Comparison of ENCODE assay signal across 8 mouse cellular contexts in genomic region chr10:33904530-33905481, GRCm38 (mm10). TPM values are rescaled to one million over a fixed set of nuclear protein-coding genes. Genes with fewer than 3 reads are reported as not detected.
DNase-seq lines count a peak whose midpoint lies in the region; ATAC-seq lines count a peak whose summit lies in the region.

Rsph4a (plus strand) TSS chr10:33905111.

- ATAC-seq in heart, embryonic 15.5 days (replicated peaks; ENCODE audit: insufficient number of reproducible peaks, insufficient read depth, low FRiP score, low read depth): no peak
- peak; percentile 95 for ATAC-seq in neural tube, embryonic 13.5 days (ENCODE audit: low read depth)

- H3K4me1 ChIP-seq in heart, embryonic 15.5 days (replicated peaks): no peaks in the 10 kb centered on the region
- H3K4me1 ChIP-seq in neural tube, embryonic 13.5 days (replicated peaks): peaks cover 8% of the 10 kb centered on the region

- no peak within 1 kb of the TSS for H3K27ac ChIP-seq in heart, embryonic 15.5 days
- H3K27ac ChIP-seq in neural tube, embryonic 13.5 days (replicated peaks): no peak within 1 kb of the TSS

- H3K9me3 ChIP-seq in heart, embryonic 15.5 days (replicated peaks): no peaks in the 10 kb centered on the region
- no peaks in the 10 kb centered on the region for H3K9me3 ChIP-seq in neural tube, embryonic 13.5 days

- peak within 1 kb of the TSS; percentile 71 for H3K4me2 ChIP-seq in heart, embryonic 15.5 days
- peak within 1 kb of the TSS; percentile 65 for H3K4me2 ChIP-seq in neural tube, embryonic 13.5 days

- DNase-seq in gastrocnemius, postnatal 10 days: peak; percentile 7
- no peak for DNase-seq in gastrocnemius, adult 18-20 months (ENCODE audit: low spot score)
- DNase-seq in embryo, embryonic 9.5 days (ENCODE audit: extremely low spot score): peak; percentile 53
- peak; percentile 42 for DNase-seq in kidney, postnatal 14 days
- DNase-seq in liver: peak; percentile 27
- DNase-seq in spleen, postnatal 36 days (ENCODE audit: low spot score in 2 of 2): no peak

- peak within 1 kb of the TSS; percentile 40 for H3K9ac ChIP-seq in heart, embryonic 15.5 days
- peak within 1 kb of the TSS; percentile 45; the same call in 1 of the 2 replicates for H3K9ac ChIP-seq in neural tube, embryonic 13.5 days

- H3K36me3 ChIP-seq in heart, embryonic 15.5 days: no peaks in the 10 kb centered on the region
- no peaks in the 10 kb centered on the region for H3K36me3 ChIP-seq in neural tube, embryonic 13.5 days

- H3K27me3 ChIP-seq in heart, embryonic 15.5 days: no peaks in the 10 kb centered on the region
- H3K27me3 ChIP-seq in neural tube, embryonic 13.5 days: no peaks in the 10 kb centered on the region

- peak within 1 kb of the TSS; percentile 53 for H3K4me3 ChIP-seq in heart, embryonic 15.5 days
- H3K4me3 ChIP-seq in neural tube, embryonic 13.5 days: peak within 1 kb of the TSS; percentile 38

- 8% methylated on average over 17 of the region's 17 CpGs for WGBS in heart, embryonic 15.5 days
- WGBS in neural tube, embryonic 13.5 days: 6% methylated on average over 17 of the region's 17 CpGs

RNA-seq across cellular contexts. Expression of gene Rsph4a, which starts in this region (rescaled TPM):
- total RNA-seq in gastrocnemius, postnatal 10 days (2021): not detected
- not detected for total RNA-seq in gastrocnemius, adult 18-20 months (2021)
- polyA plus RNA-seq in heart, embryonic 15.5 days (2015; fragmentation: Nextera tagmentation; extraction: Ambion mirVana): 0.04 and 0.05 TPM in 2 replicates
- 0.21 and 0.25 TPM in 2 replicates for polyA plus RNA-seq in neural tube, embryonic 13.5 days (2015; fragmentation: Nextera tagmentation; extraction: Ambion mirVana)

Comparison
In these comparisons a context has a peak if more than half of its experiments do, and no peak if none do; other contexts are left out.
1. Peak in DNase-seq in gastrocnemius, postnatal 10 days; RNA of the gene not detected or under 1 TPM.
2. Peak in ATAC-seq, H3K4me3 ChIP-seq, H3K9ac ChIP-seq and H3K4me2 ChIP-seq in neural tube, embryonic 13.5 days; RNA of the gene not detected or under 1 TPM.
3. DNase-seq: peak in embryo, embryonic 9.5 days (single experiment), kidney, postnatal 14 days (single experiment) and liver (single experiment); none in gastrocnemius, adult 18-20 months (single experiment) and spleen, postnatal 36 days (0 of 2).